Mouse (Mus musculus) neural tube, embryonic 14.5 days (tissue): ENCODE data around the gene Insl3. TPM values are rescaled to one million over a fixed set of nuclear protein-coding genes. Genes with fewer than 3 reads are reported as not detected.

Source experiments
- ATAC-seq: fragments of 200-750 bp; cut with Nextera tagmentation; 2 replicates; pipeline ENCODE4 v1.8.0; 2017; ENCODE audit warnings: low read depth, mild to moderate bottlenecking, moderate TSS enrichment, moderate library complexity
- H3K27ac ChIP-seq: fragments of 300-500 bp; sonication (generic); 2 replicates; pipeline ENCODE4 v1.5.1; 2014; ENCODE audit warnings: low read depth, mild to moderate bottlenecking, control low read depth, low read length, moderate library complexity, mixed read lengths
- H3K27me3 ChIP-seq: fragments of 300-500 bp; sonication (generic); 2 replicates; pipeline ENCODE4 v1.6.1; 2014; ENCODE audit warnings: low read length; ENCODE audit not compliant: control insufficient read depth, insufficient read depth
- H3K36me3 ChIP-seq: fragments of 300-500 bp; sonication (generic); 2 replicates; pipeline ENCODE4 v1.6.1; 2014; ENCODE audit warnings: low read length, mixed read lengths; ENCODE audit not compliant: control insufficient read depth, insufficient read depth
- H3K4me1 ChIP-seq: fragments of 300-500 bp; sonication (generic); 2 replicates; pipeline ENCODE4 v1.6.1; 2014; ENCODE audit warnings: low read length; ENCODE audit not compliant: control insufficient read depth, insufficient read depth
- H3K4me2 ChIP-seq: fragments of 300-500 bp; sonication (generic); 2 replicates; pipeline ENCODE4 v1.6.1; 2014; ENCODE audit warnings: mild to moderate bottlenecking, low read depth, low read length, control low read depth
- H3K4me3 ChIP-seq: fragments of 300-500 bp; sonication (generic); 2 replicates; pipeline ENCODE4 v1.5.1; 2014; ENCODE audit warnings: low read depth, low read length, control low read depth, mixed read lengths
- H3K9ac ChIP-seq: fragments of 300-500 bp; sonication (generic); replicated peaks from 2 replicates; pipeline ENCODE4 v1.6.1; 2014; ENCODE audit warnings: low read depth, mild to moderate bottlenecking, control low read depth, low read length, mixed read lengths
- H3K9me3 ChIP-seq: fragments of 300-500 bp; sonication (generic); 2 replicates; pipeline ENCODE4 v1.6.1; 2016; ENCODE audit warnings: low read length; ENCODE audit not compliant: control insufficient read depth
- WGBS: fragments of 180-500 bp; shearing (Covaris S2); extraction: QIAGEN DNeasy Blood & Tissue Kit; methylation state at CpG from one replicate; pipeline ENCODE4 v1.1.7; 2014; 5-methylcytosine and 5-hydroxymethylcytosine counted together
- polyA plus RNA-seq: library from polyadenylated mRNA; unstranded; fragments of >200 nt; fragmentation: Nextera tagmentation; extraction: Ambion mirVana; gene quantifications from 2 replicates; pipeline ENCODE4 v1.2.1, GENCODE M21; 2014

Gene Insl3
- polyA plus RNA-seq, 1 experiment from 2014 or later, result 0.55 TPM

GRCm38 (mm10) chr8:71711574-71711973, 22.6 kb downstream of the Insl3 start:
- H3K4me3 ChIP-seq, result no peak overlapping the region
- peaks cover 14% of the 10 kb centered on the region for H3K36me3 ChIP-seq
- no peaks in the 10 kb centered on the region for H3K9me3 ChIP-seq
- no peaks in the 10 kb centered on the region for H3K27me3 ChIP-seq
- no peak overlapping the region for H3K9ac ChIP-seq
- no peak overlapping the region for H3K4me2 ChIP-seq
- H3K4me1 ChIP-seq, result no peaks in the 10 kb centered on the region
- H3K27ac ChIP-seq, result no peak overlapping the region
- WGBS, result 80% methylated on average over 2 of the region's 2 CpGs
- ATAC-seq, result no peak

- peaks cover 21% of the 10 kb centered on the region for H3K36me3 ChIP-seq
- H3K27ac ChIP-seq, result no peak overlapping the region
- H3K4me1 ChIP-seq, result peaks cover 24% of the 10 kb centered on the region
- no peaks in the 10 kb centered on the region for H3K27me3 ChIP-seq
- no peak overlapping the region for H3K4me3 ChIP-seq
- H3K9me3 ChIP-seq, result no peaks in the 10 kb centered on the region
- no peak overlapping the region for H3K4me2 ChIP-seq
- 52% methylated on average over 8 of the region's 8 CpGs for WGBS
- H3K9ac ChIP-seq, result no peak overlapping the region
- no peak for ATAC-seq
Observed at GRCm38 (mm10) chr8:71715531-71715930, 26.5 kb downstream of the Insl3 start.

GRCm38 (mm10) chr8:71716561-71717053, 27.6 kb downstream of the Insl3 start:
- Histone ChIP-seq H3K4me2 (no peak overlapping the region), H3K9me3 (no peaks in the 10 kb centered on the region), H3K4me3 (no peak overlapping the region), H3K9ac (no peak overlapping the region), H3K4me1 (peaks cover 32% of the 10 kb centered on the region), H3K27ac (no peak overlapping the region), H3K36me3 (peaks cover 21% of the 10 kb centered on the region), H3K27me3 (no peaks in the 10 kb centered on the region)
- no peak for ATAC-seq
- WGBS, result 89% methylated on average over 13 of the region's 13 CpGs

GRCm38 (mm10) chr8:71717096-71717495, 28.1 kb downstream of the Insl3 start:
- ATAC-seq, result no peak
- H3K27ac ChIP-seq, result no peak overlapping the region
- peaks cover 21% of the 10 kb centered on the region for H3K36me3 ChIP-seq
- H3K4me1 ChIP-seq, result peaks cover 35% of the 10 kb centered on the region
- no peak overlapping the region for H3K9ac ChIP-seq
- WGBS, result 88% methylated on average over 12 of the region's 12 CpGs
- H3K27me3 ChIP-seq, result no peaks in the 10 kb centered on the region
- H3K4me2 ChIP-seq, result no peak overlapping the region
- no peaks in the 10 kb centered on the region for H3K9me3 ChIP-seq
- H3K4me3 ChIP-seq, result no peak overlapping the region

GRCm38 (mm10) chr8:71718252-71718651, 29.2 kb downstream of the Insl3 start:
- no peak for ATAC-seq
- Histone ChIP-seq H3K9ac (no peak overlapping the region), H3K4me2 (no peak overlapping the region), H3K27me3 (no peaks in the 10 kb centered on the region), H3K4me3 (no peak overlapping the region), H3K36me3 (peaks cover 21% of the 10 kb centered on the region), H3K27ac (no peak overlapping the region), H3K4me1 (peaks cover 36% of the 10 kb centered on the region), H3K9me3 (no peaks in the 10 kb centered on the region)
- WGBS, result 29% methylated on average over 3 of the region's 3 CpGs

- no peak overlapping the region for H3K9ac ChIP-seq
- no peaks in the 10 kb centered on the region for H3K27me3 ChIP-seq
- H3K36me3 ChIP-seq, result peaks cover 21% of the 10 kb centered on the region
- H3K27ac ChIP-seq, result peak overlapping the region; percentile 52
- no peak overlapping the region for H3K4me2 ChIP-seq
- no peaks in the 10 kb centered on the region for H3K9me3 ChIP-seq
- WGBS, result 22% methylated on average over 4 of the region's 4 CpGs
- ATAC-seq, result peak; percentile 46
- no peak overlapping the region for H3K4me3 ChIP-seq
- peaks cover 39% of the 10 kb centered on the region for H3K4me1 ChIP-seq
Observed at GRCm38 (mm10) chr8:71719218-71719617, 30.2 kb downstream of the Insl3 start.

- Histone ChIP-seq H3K4me1 (peaks cover 46% of the 10 kb centered on the region), H3K4me2 (peak overlapping the region; percentile 4; the same call in 1 of the 2 replicates), H3K9me3 (no peaks in the 10 kb centered on the region), H3K27me3 (no peaks in the 10 kb centered on the region), H3K36me3 (peaks cover 18% of the 10 kb centered on the region), H3K27ac (peak overlapping the region; percentile 70; the same call in 1 of the 2 replicates), H3K4me3 (no peak overlapping the region), H3K9ac (no peak overlapping the region; the same call in 1 of the 2 replicates)
- ATAC-seq, result peak; percentile 78
- 26% methylated on average over 7 of the region's 7 CpGs for WGBS
Observed at GRCm38 (mm10) chr8:71719928-71720457, 31.0 kb downstream of the Insl3 start.

- no peak overlapping the region for H3K4me2 ChIP-seq
- H3K27me3 ChIP-seq, result no peaks in the 10 kb centered on the region
- H3K9ac ChIP-seq, result no peak overlapping the region
- 64% methylated on average over 14 of the region's 14 CpGs for WGBS
- no peak for ATAC-seq
- peaks cover 44% of the 10 kb centered on the region for H3K4me1 ChIP-seq
- H3K9me3 ChIP-seq, result no peaks in the 10 kb centered on the region
- H3K36me3 ChIP-seq, result 0 out of 2 replicates have a peak, but pooled peaks cover under 1% of the 10 kb centered on the region
- no peak overlapping the region for H3K27ac ChIP-seq
- no peak overlapping the region for H3K4me3 ChIP-seq
Observed at GRCm38 (mm10) chr8:71723047-71723551, 34.1 kb downstream of the Insl3 start.

- Histone ChIP-seq H3K9me3 (no peaks in the 10 kb centered on the region), H3K4me1 (peaks cover 35% of the 10 kb centered on the region), H3K36me3 (no peaks in the 10 kb centered on the region), H3K27me3 (no peaks in the 10 kb centered on the region), H3K9ac (no peak overlapping the region), H3K4me2 (peak overlapping the region; percentile 74), H3K27ac (no peak overlapping the region), H3K4me3 (peak overlapping the region; percentile 70; the same call in 1 of the 2 replicates)
- no peak for ATAC-seq
- WGBS, result 55% methylated on average over 4 of the region's 4 CpGs
Observed at GRCm38 (mm10) chr8:71724389-71724788, 35.4 kb downstream of the Insl3 start.
